Mouse (Mus musculus): Measurements from ENCODE around the gene Lcmt2.
"Not testable (repeated sequence)": the region's sequence is repeated elsewhere in the genome, so short reads cannot be mapped to it uniquely, and the experiment has no call there.

The Lcmt2 gene

GRCm38 (mm10) chr2:121140018-121140882 lies at the start of gene Lcmt2, which contains the start of gene Adal:
Gene Lcmt2 (minus strand): TSS chr2:121140653.
Gene Adal (plus strand): TSS chr2:121140428.
- DNase-seq (ENCODE audit: low spot score in 2 of 2): peak; percentile 94

GRCm38 (mm10) chr2:121188530-121188929 lies 48.1 kb upstream of the Lcmt2 start:
- DNase-seq (ENCODE audit: low spot score in 2 of 2): no peak

- no peak for DNase-seq (ENCODE audit: low spot score in 2 of 2)
Measured at GRCm38 (mm10) chr2:121184142-121184541, 43.7 kb upstream of the Lcmt2 start.

GRCm38 (mm10) chr2:121183431-121183830 lies 43.0 kb upstream of the Lcmt2 start:
- DNase-seq (ENCODE audit: low spot score in 2 of 2): peak in 1 of 2 experiments; percentile 46

GRCm38 (mm10) chr2:121178828-121179479 lies 38.5 kb upstream of the Lcmt2 start:
- no peak for DNase-seq (ENCODE audit: low spot score in 2 of 2)

- peak; percentile 90 to 91 for DNase-seq (ENCODE audit: low spot score in 2 of 2)
Measured at GRCm38 (mm10) chr2:121170980-121171742, 30.7 kb upstream of the Lcmt2 start, which contains the start of gene Zscan29. Gene Zscan29 (minus strand): TSS chr2:121171125.

- DNase-seq (ENCODE audit: low spot score in 2 of 2): peak in 1 of 2 experiments; percentile 33
Measured at GRCm38 (mm10) chr2:121170481-121170971, 30.1 kb upstream of the Lcmt2 start, which contains the start of gene Tubgcp4. Gene Tubgcp4 (plus strand): TSS chr2:121170654.

- no peak for DNase-seq (ENCODE audit: low spot score in 2 of 2)
Measured at GRCm38 (mm10) chr2:121169902-121170301, 29.4 kb upstream of the Lcmt2 start.

GRCm38 (mm10) chr2:121169173-121169572 lies 28.7 kb upstream of the Lcmt2 start:
- no peak for DNase-seq (ENCODE audit: low spot score in 2 of 2)

- no peak for DNase-seq (ENCODE audit: low spot score in 2 of 2)
Measured at GRCm38 (mm10) chr2:121153100-121153499, 12.6 kb upstream of the Lcmt2 start.

- DNase-seq (ENCODE audit: low spot score in 2 of 2): no peak
Measured at GRCm38 (mm10) chr2:121149679-121150078, 9.2 kb upstream of the Lcmt2 start.

GRCm38 (mm10) chr2:121142415-121142814 lies 2.0 kb upstream of the Lcmt2 start:
- no peak for DNase-seq (ENCODE audit: low spot score in 2 of 2)

GRCm38 (mm10) chr2:121141216-121142035 lies 973 bp upstream of the Lcmt2 start:
- DNase-seq (ENCODE audit: low spot score in 2 of 2): no peak

- peak; percentile 27 to 46 for DNase-seq (ENCODE audit: low spot score in 2 of 2)
Measured at GRCm38 (mm10) chr2:121139266-121140017, 1.0 kb downstream of the Lcmt2 start.

GRCm38 (mm10) chr2:121137371-121137770 lies 3.1 kb downstream of the Lcmt2 start:
- DNase-seq (ENCODE audit: low spot score in 2 of 2): no peak

- no peak for DNase-seq (ENCODE audit: low spot score in 2 of 2)
Measured at GRCm38 (mm10) chr2:121132822-121133221, 7.6 kb downstream of the Lcmt2 start.

- DNase-seq (ENCODE audit: low spot score in 2 of 2): no peak
Measured at GRCm38 (mm10) chr2:121128865-121129620, 11.4 kb downstream of the Lcmt2 start.

GRCm38 (mm10) chr2:121127536-121127935 lies 12.9 kb downstream of the Lcmt2 start:
- no peak for DNase-seq (ENCODE audit: low spot score in 2 of 2)

GRCm38 (mm10) chr2:121126302-121126701 lies 14.2 kb downstream of the Lcmt2 start:
- DNase-seq (ENCODE audit: low spot score in 2 of 2): not testable (repeated sequence)
